Mouse (Mus musculus) forebrain, embryonic 12.5 days (tissue): ENCODE measurements at regions not wholly inside any gene's neighbourhood (a gene's known extent, or its start where the extent isn't known, plus 50 kb on each side); places are given as distances from the start of the nearest gene placed in this dataset.

ENCODE experiments used
- ATAC-seq: fragments of 200-750 bp; cut with Nextera tagmentation; 2 replicates; pipeline ENCODE4 v1.8.0; 2017; ENCODE audit warnings: moderate TSS enrichment; ENCODE audit not compliant: low FRiP score
- H3K27ac ChIP-seq: fragments of 300-500 bp; sonication (generic); 2 replicates; pipeline ENCODE4 v1.5.1; 2016; ENCODE audit warnings: mild to moderate bottlenecking
- H3K27me3 ChIP-seq: fragments of 300-500 bp; sonication (generic); 2 replicates; pipeline ENCODE4 v1.6.1; 2016; ENCODE audit warnings: mild to moderate bottlenecking
- H3K36me3 ChIP-seq: fragments of 300-500 bp; sonication (generic); replicated peaks from 2 replicates; pipeline ENCODE4 v1.6.1; 2016; ENCODE audit warnings: mild to moderate bottlenecking
- H3K4me1 ChIP-seq: fragments of 300-500 bp; sonication (generic); 2 replicates; pipeline ENCODE4 v1.6.1; 2016
- H3K4me2 ChIP-seq: fragments of 300-500 bp; sonication (generic); 2 replicates; pipeline ENCODE4 v1.6.1; 2016; ENCODE audit warnings: mild to moderate bottlenecking, moderate library complexity
- H3K4me3 ChIP-seq: fragments of 300-500 bp; sonication (generic); replicated peaks from 2 replicates; pipeline ENCODE4 v1.5.1; 2016; ENCODE audit warnings: mild to moderate bottlenecking
- H3K9ac ChIP-seq: fragments of 300-500 bp; sonication (generic); 2 replicates; pipeline ENCODE4 v1.6.1; 2016; ENCODE audit warnings: mild to moderate bottlenecking
- H3K9me3 ChIP-seq: fragments of 300-500 bp; sonication (generic); 2 replicates; pipeline ENCODE4 v1.6.1; 2016
- WGBS: fragments of 180-500 bp; shearing (Covaris S2); methylation state at CpG from one replicate; pipeline ENCODE4 v1.1.7; 2016; 5-methylcytosine and 5-hydroxymethylcytosine counted together

- no peak overlapping the region for H3K9ac ChIP-seq
- no peak overlapping the region for H3K4me3 ChIP-seq
- no peak for ATAC-seq
- no peak overlapping the region for H3K27ac ChIP-seq
- no peaks in the 10 kb centered on the region for H3K9me3 ChIP-seq
- H3K4me1 ChIP-seq: no peaks in the 10 kb centered on the region
- no peaks in the 10 kb centered on the region for H3K36me3 ChIP-seq
- no peaks in the 10 kb centered on the region for H3K27me3 ChIP-seq
- H3K4me2 ChIP-seq: no peak overlapping the region
- 90% methylated on average over 2 of the region's 2 CpGs for WGBS
Measured at GRCm38 (mm10) chr10:108071424-108071823, 90.6 kb upstream of the Ppp1r12a start.

GRCm38 (mm10) chr10:108067723-108068122 lies 94.3 kb upstream of the Ppp1r12a start:
- no peak for ATAC-seq
- H3K27me3 ChIP-seq: no peaks in the 10 kb centered on the region
- WGBS: 90% methylated on average over 10 of the region's 10 CpGs
- H3K9ac ChIP-seq: no peak overlapping the region
- H3K4me1 ChIP-seq: no peaks in the 10 kb centered on the region
- H3K27ac ChIP-seq: no peak overlapping the region
- H3K4me2 ChIP-seq: no peak overlapping the region
- H3K4me3 ChIP-seq: no peak overlapping the region
- no peaks in the 10 kb centered on the region for H3K9me3 ChIP-seq
- H3K36me3 ChIP-seq: no peaks in the 10 kb centered on the region

- ATAC-seq: no peak
- Histone ChIP-seq H3K4me3 (no peak overlapping the region), H3K36me3 (no peaks in the 10 kb centered on the region), H3K4me2 (no peak overlapping the region), H3K4me1 (no peaks in the 10 kb centered on the region), H3K27ac (no peak overlapping the region), H3K9ac (no peak overlapping the region), H3K9me3 (no peaks in the 10 kb centered on the region), H3K27me3 (no peaks in the 10 kb centered on the region)
- 92% methylated on average over 8 of the region's 8 CpGs for WGBS
Measured at GRCm38 (mm10) chr10:108066241-108066640, 95.8 kb upstream of the Ppp1r12a start.

- Histone ChIP-seq H3K9ac (no peak overlapping the region), H3K27ac (no peak overlapping the region), H3K4me2 (no peak overlapping the region), H3K36me3 (no peaks in the 10 kb centered on the region), H3K4me3 (no peak overlapping the region), H3K9me3 (no peaks in the 10 kb centered on the region), H3K4me1 (no peaks in the 10 kb centered on the region), H3K27me3 (no peaks in the 10 kb centered on the region)
- WGBS: 70% methylated on average over 7 of the region's 7 CpGs
- peak; percentile 46 for ATAC-seq
Measured at GRCm38 (mm10) chr10:108061813-108062435, 100.1 kb upstream of the Ppp1r12a start.

- Histone ChIP-seq H3K4me2 (no peak overlapping the region), H3K27ac (no peak overlapping the region), H3K9me3 (no peaks in the 10 kb centered on the region), H3K36me3 (no peaks in the 10 kb centered on the region), H3K4me3 (no peak overlapping the region), H3K27me3 (no peaks in the 10 kb centered on the region), H3K4me1 (no peaks in the 10 kb centered on the region), H3K9ac (no peak overlapping the region)
- ATAC-seq: no peak
- 93% methylated on average over 3 of the region's 3 CpGs for WGBS
Measured at GRCm38 (mm10) chr10:108060554-108060953, 101.4 kb upstream of the Ppp1r12a start.

GRCm38 (mm10) chr10:108051637-108052036 lies 110.4 kb upstream of the Ppp1r12a start:
- H3K27ac ChIP-seq: no peak overlapping the region
- ATAC-seq: no peak
- 100% methylated on average over 1 of the region's 1 CpGs for WGBS
- H3K4me2 ChIP-seq: no peak overlapping the region
- H3K4me1 ChIP-seq: no peaks in the 10 kb centered on the region
- no peaks in the 10 kb centered on the region for H3K36me3 ChIP-seq
- H3K27me3 ChIP-seq: no peaks in the 10 kb centered on the region
- no peak overlapping the region for H3K4me3 ChIP-seq
- no peak overlapping the region for H3K9ac ChIP-seq
- no peaks in the 10 kb centered on the region for H3K9me3 ChIP-seq

GRCm38 (mm10) chr10:108048426-108048825 lies 113.6 kb upstream of the Ppp1r12a start:
- H3K9ac ChIP-seq: no peak overlapping the region
- H3K9me3 ChIP-seq: no peaks in the 10 kb centered on the region
- H3K4me2 ChIP-seq: no peak overlapping the region
- no peak for ATAC-seq
- no peaks in the 10 kb centered on the region for H3K4me1 ChIP-seq
- no peaks in the 10 kb centered on the region for H3K27me3 ChIP-seq
- H3K4me3 ChIP-seq: no peak overlapping the region
- WGBS: 90% methylated on average over 2 of the region's 2 CpGs
- H3K27ac ChIP-seq: no peak overlapping the region
- no peaks in the 10 kb centered on the region for H3K36me3 ChIP-seq

- no peak overlapping the region for H3K4me3 ChIP-seq
- H3K36me3 ChIP-seq: no peaks in the 10 kb centered on the region
- no peak overlapping the region for H3K4me2 ChIP-seq
- H3K9me3 ChIP-seq: no peaks in the 10 kb centered on the region
- no peaks in the 10 kb centered on the region for H3K4me1 ChIP-seq
- H3K27ac ChIP-seq: no peak overlapping the region
- 68% methylated on average over 2 of the region's 2 CpGs for whole genome bisulfite sequencing
- ATAC-seq: no peak
- H3K27me3 ChIP-seq: no peaks in the 10 kb centered on the region
- H3K9ac ChIP-seq: no peak overlapping the region
Measured at GRCm38 (mm10) chr10:108043519-108043918, 118.5 kb upstream of the Ppp1r12a start.

GRCm38 (mm10) chr10:108040027-108040426 lies 122.0 kb upstream of the Ppp1r12a start:
- Histone ChIP-seq H3K4me3 (no peak overlapping the region), H3K27me3 (no peaks in the 10 kb centered on the region), H3K9me3 (no peaks in the 10 kb centered on the region), H3K9ac (no peak overlapping the region), H3K4me1 (0 out of 2 replicates have a peak, but pooled peaks cover 5% of the 10 kb centered on the region), H3K27ac (no peak overlapping the region), H3K36me3 (no peaks in the 10 kb centered on the region), H3K4me2 (no peak overlapping the region)
- ATAC-seq: no peak

- ATAC-seq: peak; percentile 61
- Histone ChIP-seq H3K27me3 (no peaks in the 10 kb centered on the region), H3K27ac (no peak overlapping the region), H3K9me3 (no peaks in the 10 kb centered on the region), H3K9ac (no peak overlapping the region), H3K4me3 (no peak overlapping the region), H3K4me2 (no peak overlapping the region), H3K36me3 (no peaks in the 10 kb centered on the region), H3K4me1 (0 out of 2 replicates have a peak, but pooled peaks cover 5% of the 10 kb centered on the region)
- WGBS: 49% methylated on average over 3 of the region's 3 CpGs
Measured at GRCm38 (mm10) chr10:108036486-108037109, 124.7 kb upstream of the Otogl start.

- Histone ChIP-seq H3K9ac (no peak overlapping the region), H3K4me2 (no peak overlapping the region), H3K9me3 (no peaks in the 10 kb centered on the region), H3K4me1 (0 out of 2 replicates have a peak, but pooled peaks cover 5% of the 10 kb centered on the region), H3K36me3 (no peaks in the 10 kb centered on the region), H3K27ac (no peak overlapping the region), H3K4me3 (no peak overlapping the region), H3K27me3 (no peaks in the 10 kb centered on the region)
- WGBS: 95% methylated on average over 3 of the region's 3 CpGs
- ATAC-seq: no peak
Measured at GRCm38 (mm10) chr10:108034068-108034467, 122.1 kb upstream of the Otogl start.

GRCm38 (mm10) chr10:108033317-108033795 lies 121.4 kb upstream of the Otogl start:
- H3K36me3 ChIP-seq: no peaks in the 10 kb centered on the region
- H3K9me3 ChIP-seq: no peaks in the 10 kb centered on the region
- H3K4me3 ChIP-seq: no peak overlapping the region
- H3K4me1 ChIP-seq: 0 out of 2 replicates have a peak, but pooled peaks cover 5% of the 10 kb centered on the region
- H3K4me2 ChIP-seq: no peak overlapping the region
- no peaks in the 10 kb centered on the region for H3K27me3 ChIP-seq
- ATAC-seq: no peak
- no peak overlapping the region for H3K27ac ChIP-seq
- 93% methylated on average over 1 of the region's 1 CpGs for WGBS
- H3K9ac ChIP-seq: no peak overlapping the region

GRCm38 (mm10) chr10:108027506-108027905 lies 115.6 kb upstream of the Otogl start:
- Histone ChIP-seq H3K4me2 (no peak overlapping the region), H3K4me1 (no peaks in the 10 kb centered on the region), H3K9me3 (no peaks in the 10 kb centered on the region), H3K36me3 (no peaks in the 10 kb centered on the region), H3K27me3 (no peaks in the 10 kb centered on the region), H3K9ac (no peak overlapping the region), H3K4me3 (no peak overlapping the region), H3K27ac (no peak overlapping the region)
- no peak for ATAC-seq
- WGBS: 76% methylated on average over 2 of the region's 2 CpGs
